Mouse (Mus musculus): Measurements from ENCODE around the gene Hmcn2.

Hmcn2 gene

DNA sequence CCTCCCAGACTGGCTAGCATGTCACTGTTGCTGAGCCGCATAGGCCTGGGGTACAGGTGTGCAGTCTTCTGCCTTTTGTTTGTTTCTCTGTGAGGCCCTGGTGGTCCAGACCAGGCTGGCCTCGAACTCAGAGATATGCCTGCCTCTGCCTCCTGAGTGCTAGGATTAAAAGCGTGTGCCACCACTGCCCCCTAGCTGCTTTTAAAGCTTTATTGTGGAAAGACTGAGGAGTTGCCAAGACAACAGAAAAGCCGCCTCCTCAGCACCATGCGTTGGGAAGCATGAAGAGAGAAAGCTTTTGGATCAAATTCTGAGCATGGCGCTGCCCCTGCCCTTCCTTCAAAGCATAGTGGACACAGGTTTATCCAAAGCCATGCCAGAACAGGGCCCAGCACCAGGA is 194.6 kb downstream of the Hmcn2 start:
- no peak for DNase-seq (ENCODE audit: extremely low spot score, low read depth, low spot score)

Data from hindlimb bud, embryonic 11.5 days (tissue).